Mouse (Mus musculus): ENCODE measurements around the gene Foxp1. TPM values are rescaled to one million over a fixed set of nuclear protein-coding genes. Genes with fewer than 3 reads are reported as not detected.

Gene Foxp1
- total RNA-seq, 4 experiments from 2014 or later, result 143 to 189 (median 162) TPM

GRCm38 (mm10) chr6:98972404-98972803 lies 550.1 kb downstream of the Foxp1 start:
- DNase-seq (ENCODE audit: low spot score in 2 of 2), result no peak

DNA sequence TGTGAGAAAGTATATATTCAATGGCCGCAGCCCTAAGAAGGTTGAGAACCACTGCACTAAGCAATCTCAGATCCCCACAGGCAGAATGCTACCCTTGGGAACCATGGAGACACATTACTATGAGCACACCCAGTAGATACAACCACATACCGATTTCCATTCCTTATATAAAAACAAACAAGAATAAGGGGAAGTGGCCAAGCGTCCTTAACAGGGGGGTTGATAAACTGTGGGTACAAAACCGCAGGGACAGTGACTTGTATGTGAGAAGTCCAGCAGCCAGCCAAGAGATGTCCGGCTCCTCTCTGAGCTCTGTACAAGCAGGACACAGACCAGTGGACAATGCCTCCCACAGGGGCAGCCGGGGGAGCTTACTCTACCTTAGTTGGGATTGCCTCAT lies 563.2 kb downstream of the Foxp1 start:
- no peak for DNase-seq (ENCODE audit: low spot score in 2 of 2)

DNA sequence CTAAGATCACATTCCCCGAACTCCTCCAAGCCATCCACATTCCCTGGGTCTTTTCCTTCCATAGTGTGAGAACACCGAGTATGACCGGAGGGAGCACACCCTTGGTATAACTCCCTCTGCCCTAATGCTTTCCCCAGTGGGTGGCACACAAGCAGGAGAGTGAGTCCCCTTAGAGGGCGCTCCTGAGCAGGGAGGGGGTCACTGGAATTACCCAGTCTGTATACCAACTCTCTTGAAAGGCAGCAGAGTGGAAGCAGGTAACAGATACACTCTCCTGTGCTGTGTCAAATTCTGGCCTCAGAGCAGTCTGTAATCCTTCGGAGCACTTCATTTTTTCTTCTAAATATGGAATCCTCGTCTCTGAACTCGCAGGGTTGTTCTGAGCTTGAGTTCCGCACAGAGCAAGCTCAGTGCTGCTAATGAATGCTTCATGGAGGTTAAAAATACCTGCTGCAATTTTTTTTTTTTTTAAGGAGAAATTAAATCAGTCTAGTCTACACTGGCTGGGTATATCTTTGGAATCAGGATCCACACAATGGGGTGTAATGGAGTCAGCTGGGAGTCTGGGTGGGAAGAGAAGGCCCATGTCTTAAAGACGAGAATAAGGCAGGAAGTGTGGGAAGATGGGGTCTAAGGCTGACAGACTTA lies 565.9 kb downstream of the Foxp1 start:
- no peak for DNase-seq (ENCODE audit: low spot score in 2 of 2)

- DNase-seq (ENCODE audit: low spot score in 2 of 2), result no peak
These were observed 566.8 kb downstream of the Foxp1 start for GRCm38 (mm10) chr6:98955706-98956105.

DNA sequence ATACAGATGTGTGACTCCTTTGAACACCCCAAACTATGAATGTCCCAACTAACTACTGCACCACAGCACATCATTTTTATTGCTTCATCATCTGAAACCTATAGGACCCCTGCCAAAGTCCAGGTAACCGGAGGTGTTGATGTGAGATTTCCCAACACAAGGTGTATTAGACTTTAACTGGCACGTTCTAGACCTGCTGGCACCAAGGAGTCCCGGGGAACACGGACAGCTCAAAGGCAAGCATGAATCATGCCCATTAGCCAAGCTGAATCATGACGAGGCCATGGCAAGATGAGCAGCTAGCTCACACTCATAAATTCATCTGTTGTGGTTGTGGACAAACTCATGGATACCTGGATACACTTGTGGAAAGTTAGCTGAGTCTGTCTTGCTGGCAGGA lies 568.1 kb downstream of the Foxp1 start:
- no peak for DNase-seq (ENCODE audit: low spot score in 2 of 2)

DNA sequence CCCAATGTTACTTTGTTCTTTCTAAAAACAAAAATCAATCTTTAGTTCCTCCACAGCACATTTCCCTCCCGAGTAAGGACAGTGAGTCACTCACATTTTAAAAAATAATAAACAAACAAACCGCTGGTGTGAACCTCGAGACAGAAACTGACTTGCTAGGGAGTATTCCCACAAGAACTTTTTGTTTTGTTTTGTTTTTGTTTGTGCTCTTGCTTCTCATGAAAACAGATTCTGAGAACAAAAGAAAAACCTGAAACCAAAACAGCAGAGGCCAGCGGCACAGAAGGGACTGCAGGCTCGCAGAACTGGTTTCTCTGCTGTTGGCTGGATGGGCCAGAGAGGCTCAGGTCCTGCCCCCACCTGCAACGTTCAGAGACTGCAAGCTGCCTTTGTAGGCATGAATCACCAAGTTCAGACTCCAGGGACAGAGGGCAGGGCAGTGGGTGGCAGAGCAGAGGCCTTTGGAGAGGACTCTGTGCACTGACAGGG lies 572.8 kb downstream of the Foxp1 start:
- DNase-seq (ENCODE audit: low spot score in 2 of 2), result no peak

- DNase-seq (ENCODE audit: low spot score in 2 of 2), result no peak
These were observed 573.2 kb downstream of the Foxp1 start for GRCm38 (mm10) chr6:98949286-98949685.

DNA sequence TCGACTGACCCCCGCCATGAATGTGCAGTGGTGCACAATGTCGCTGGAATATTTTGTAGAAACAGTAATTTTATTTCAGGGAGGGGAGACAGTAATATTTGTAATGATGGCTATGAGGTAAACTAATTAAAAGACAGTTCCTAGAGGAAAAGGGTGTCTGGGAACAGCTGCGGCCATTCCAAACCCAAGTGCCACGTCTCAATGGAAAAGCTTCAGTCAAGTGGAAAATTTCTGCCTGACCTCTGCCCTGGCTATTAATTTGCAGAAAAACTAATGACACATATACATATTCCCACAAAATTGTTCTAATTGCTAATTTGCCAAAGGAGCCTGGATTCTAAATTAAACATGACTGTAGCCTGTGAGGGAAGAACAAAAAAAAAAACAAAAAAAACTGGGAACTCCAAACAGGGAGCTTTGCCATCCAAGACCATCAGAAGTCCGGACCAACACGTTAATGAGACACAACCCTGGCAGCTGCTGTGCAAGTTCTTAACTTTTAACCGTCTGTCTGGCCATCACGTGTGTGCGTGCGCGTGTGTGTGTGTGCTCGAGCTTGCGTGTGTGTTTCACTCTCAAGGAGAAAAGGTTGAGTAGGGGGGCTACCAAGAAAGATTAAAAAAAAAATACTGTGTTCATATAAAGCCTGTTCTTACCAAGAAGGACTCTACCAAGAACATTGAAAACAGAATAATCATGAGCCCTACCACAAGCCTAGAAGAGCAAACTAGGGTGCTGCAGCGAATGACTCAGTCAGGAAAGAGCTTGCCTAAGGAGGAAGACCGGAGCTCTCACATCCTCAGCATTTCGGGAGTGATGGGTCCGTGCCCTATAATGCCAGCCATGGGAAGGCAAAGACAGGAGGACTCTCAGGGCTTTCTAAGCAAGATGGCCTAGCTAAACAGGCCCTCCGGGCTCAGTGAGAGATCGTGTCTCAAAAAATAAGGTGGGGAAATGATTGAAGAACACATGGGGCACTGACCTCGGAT lies 574.1 kb downstream of the Foxp1 start:
- no peak for DNase-seq (ENCODE audit: low spot score in 2 of 2)

DNA sequence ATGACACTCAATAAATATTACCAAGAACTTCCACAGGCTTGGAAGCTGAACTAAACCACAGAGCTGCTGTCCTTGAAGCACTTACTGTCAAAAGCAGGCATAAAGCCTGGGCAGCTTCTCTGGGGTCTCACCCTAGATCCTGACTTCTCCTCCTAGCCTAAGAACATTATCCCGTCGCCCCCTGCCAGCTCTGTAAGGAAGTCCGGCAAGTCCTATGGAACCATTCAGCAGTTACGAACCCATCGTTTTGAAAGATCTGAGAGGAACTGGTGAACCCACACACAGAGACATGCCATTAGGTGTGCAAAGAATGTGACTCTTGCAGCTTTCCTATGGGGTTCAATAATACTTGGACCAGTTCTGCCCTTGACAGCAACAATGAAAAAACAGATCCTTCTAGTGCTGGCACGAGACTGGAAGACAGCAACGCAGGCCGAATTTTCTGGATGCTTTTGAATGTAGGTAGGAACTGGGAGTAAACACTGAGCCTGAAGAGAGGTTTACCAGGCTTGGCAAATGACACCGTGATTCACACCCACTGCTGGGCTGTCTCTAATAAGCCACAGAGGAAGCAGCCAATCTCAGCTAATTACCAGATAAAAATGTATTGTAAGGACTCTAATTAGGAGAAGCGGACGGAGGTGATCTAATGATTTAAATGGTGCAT lies 574.9 kb downstream of the Foxp1 start:
- no peak for DNase-seq (ENCODE audit: low spot score in 2 of 2)

DNA sequence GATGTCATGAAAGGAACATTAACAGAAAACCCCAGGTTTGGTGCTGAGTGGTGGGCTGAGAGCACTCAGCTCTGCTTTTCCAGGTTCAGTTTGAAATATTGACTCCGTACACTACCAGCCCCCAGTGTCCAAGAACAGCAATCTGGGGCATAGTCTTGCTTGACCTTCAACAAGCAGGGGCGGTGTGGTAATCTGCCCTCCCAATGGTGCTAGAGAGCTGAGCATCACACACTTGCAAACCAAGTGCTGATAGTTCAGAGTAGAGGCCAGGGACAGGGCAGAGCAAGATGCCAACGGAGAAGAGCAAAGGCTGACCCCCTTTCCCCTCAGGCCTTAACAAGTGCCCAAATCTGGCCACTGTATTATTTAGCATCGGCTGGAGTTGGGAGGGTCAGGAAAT lies 575.8 kb downstream of the Foxp1 start:
- DNase-seq (ENCODE audit: low spot score in 2 of 2), result no peak

DNA sequence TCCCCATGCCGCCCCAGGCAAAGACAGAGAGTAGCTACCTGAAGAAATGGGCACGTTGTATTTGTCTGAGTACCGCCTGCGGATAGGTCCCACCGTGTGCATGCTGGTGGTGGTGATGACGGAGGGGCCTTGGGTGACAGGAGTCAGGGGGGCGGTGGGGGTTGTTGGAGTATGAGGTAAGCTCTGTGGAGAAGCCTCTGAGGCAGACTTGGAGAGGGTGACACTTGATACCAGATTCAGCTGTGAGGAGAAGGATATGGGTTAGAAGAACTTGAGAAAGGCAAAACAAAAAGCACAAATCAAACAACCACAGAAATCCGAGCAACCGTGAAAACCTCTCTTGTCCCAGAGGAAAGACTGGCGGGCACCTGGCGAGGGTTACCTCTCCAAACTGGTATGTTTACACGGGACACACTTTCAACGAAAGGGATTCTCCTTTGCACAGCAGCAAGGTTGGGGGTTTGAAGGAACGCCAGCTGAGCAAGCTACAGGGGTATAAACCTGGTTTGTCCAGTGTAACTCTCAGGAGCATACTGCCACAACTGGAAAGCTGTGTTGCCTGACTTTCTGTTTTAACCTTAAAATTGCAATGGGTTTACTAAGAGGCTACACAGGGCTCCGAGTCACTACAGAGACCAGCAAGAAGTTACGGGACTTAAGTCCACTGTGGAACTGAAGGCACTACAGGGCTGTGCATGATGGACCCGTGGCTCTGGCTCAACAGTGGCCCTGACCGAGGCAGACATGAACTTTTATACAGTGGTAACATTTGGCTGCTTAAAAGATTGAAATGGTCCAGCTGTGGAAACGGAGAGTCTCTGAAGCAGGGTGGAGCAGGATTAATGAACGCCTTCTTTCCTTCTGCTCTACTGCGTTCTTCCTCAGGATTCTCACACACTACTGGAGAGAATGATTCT lies 576.8 kb downstream of the Foxp1 start:
- no peak for DNase-seq (ENCODE audit: low spot score in 2 of 2)

DNA sequence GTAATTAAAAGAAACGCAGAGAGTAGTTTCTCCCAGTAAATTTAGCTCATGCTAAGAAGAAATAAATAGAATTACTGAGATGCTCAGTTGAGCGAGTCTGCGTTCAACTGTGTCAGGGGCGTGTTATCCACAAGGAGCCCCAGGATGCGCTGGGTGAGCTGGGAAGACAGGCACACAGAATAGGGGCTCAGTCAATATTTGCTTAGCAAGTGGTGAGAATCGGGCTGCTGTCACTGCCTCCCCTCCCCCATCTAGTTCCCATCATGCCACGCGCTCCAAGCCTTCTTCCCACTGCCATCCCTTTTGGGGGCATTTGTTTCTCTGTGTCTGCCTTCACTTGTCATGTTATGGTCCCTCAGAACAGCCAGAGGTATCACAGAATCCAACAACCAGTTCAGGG lies 584.2 kb downstream of the Foxp1 start:
- no peak for DNase-seq (ENCODE audit: low spot score in 2 of 2)

DNA sequence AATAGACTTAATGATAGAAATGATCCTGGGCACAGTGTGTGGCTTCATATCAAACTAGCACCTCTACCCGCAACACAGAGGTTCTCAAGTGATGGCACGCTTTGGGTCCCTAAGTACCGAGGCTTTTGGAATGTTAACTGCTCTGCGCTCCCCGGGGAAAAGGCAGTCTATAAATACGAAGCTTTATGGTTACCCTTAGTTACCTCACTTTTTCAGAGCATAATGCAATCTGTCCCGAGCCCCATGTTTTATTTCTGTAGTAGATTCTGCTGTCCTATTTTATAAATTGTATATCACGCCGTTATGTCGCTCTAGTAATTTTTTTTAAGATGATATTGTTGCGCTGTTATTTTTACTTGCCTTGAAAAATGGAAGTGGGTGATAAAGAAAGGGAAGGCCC lies 585.0 kb downstream of the Foxp1 start:
- DNase-seq (ENCODE audit: low spot score in 2 of 2), result no peak

- no peak for DNase-seq (ENCODE audit: low spot score in 2 of 2)
These were observed 586.1 kb downstream of the Foxp1 start for GRCm38 (mm10) chr6:98936377-98936776.

DNA sequence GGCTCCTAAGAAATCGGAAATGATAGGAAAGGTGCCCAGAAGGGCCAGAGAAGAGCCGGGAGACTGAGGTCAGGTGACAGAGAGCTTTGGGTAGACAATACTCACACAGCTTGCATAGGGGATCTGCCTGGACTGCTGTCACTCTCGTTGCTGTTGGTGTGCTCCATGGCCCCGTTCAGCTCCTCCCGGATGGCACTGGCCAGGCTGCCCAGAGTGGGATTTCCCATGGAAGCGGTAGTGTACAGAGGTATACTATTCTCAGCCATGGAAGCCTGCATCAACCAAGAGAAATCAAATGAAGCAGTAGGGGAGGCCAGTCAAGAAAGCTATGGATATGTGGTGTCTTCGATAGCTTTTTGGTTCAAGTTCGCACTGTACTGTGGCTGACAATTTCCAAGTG lies 587.4 kb downstream of the Foxp1 start:
- DNase-seq (ENCODE audit: low spot score in 2 of 2), result no peak

DNA sequence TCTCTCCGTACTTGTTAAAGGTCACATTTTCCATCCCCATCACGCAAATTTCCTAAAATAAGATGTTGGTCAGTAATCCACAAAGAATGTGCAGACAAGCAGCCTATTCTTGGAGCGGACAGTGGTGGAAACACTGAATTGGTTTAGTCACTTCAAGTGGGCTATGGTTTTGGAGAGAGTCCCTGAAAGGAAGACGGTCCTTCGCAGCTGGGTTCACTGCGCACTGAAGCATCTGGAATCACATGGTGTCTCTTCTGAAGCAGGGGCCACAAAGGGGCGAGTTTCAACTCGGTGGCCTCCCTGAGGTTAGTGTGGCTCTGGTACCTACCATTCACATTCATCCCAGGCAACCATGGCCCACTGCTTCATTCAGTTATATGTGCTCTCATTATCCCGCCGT lies 588.1 kb downstream of the Foxp1 start:
- no peak for DNase-seq (ENCODE audit: low spot score in 2 of 2)

DNA sequence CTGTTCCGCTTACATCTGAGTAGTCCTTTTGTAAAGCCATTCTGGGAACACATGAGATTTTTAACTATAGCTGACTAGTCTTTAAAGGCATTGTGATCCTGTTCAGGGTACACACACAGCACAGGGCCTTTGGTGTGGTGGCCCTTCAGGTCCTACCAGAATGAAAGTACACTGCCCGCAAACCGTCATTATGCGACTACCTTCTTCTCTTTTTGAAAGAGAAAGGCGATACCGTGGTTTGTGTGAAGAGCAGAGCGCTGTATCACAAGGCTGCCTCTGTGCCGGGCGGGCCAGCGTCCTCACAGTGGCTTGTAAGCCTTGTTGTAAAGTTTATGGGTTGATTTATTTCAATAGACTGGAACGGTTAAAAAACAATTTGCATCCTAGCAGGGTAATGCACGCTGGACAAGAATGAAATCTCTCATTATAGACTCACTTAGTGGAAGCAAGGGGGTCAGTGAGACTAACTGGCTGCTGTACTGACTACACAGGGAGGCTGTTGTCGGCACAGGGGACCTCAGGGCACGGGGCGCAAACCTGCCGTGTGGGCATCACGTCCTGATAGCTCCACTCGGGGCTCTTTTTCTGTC lies 589.3 kb downstream of the Foxp1 start:
- DNase-seq (ENCODE audit: low spot score in 2 of 2), result no peak

DNA sequence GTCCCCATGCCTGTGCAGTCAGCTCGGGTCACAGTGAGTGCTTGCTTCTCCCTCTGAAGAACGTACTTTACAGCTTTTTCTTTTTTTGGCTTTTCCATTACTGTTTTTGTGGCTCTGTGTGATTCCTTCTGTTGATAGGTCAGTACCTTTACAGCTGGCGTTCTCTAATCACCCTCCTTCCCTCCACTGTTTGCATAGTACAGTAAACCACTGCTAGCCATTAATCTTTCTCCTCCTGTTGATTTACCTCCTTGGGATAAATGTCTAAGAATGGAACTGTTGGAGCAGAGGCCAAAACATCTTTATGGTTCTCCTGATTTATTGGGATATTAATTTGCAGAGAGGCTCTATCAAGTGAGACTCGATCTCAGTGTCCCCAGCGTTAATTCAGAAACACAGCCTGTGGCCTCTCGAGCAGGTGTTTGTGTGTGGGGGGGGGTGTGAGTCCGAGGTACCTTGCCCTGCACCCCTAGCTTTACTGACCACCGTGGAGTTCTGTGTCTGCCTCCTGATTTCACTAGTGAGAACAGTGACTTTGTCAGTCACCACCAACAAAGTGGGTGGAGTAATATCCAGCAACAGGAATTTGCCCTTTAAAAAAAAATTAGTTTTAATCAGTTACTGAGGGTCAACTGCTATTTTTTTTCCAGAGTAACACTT lies 590.5 kb downstream of the Foxp1 start:
- no peak for DNase-seq (ENCODE audit: low spot score in 2 of 2)

- DNase-seq (ENCODE audit: low spot score in 2 of 2), result no peak
These were observed 591.7 kb downstream of the Foxp1 start for GRCm38 (mm10) chr6:98930652-98931300.

Data from left cerebral cortex, adult 8-10 months (tissue).